Mouse (Mus musculus): Measurements from ENCODE around the gene Cela3a. TPM values are rescaled to one million over a fixed set of nuclear protein-coding genes. Genes with fewer than 3 reads are reported as not detected.

Gene Cela3a
- total and polyA plus RNA-seq, 3 experiments: not detected

DNA sequence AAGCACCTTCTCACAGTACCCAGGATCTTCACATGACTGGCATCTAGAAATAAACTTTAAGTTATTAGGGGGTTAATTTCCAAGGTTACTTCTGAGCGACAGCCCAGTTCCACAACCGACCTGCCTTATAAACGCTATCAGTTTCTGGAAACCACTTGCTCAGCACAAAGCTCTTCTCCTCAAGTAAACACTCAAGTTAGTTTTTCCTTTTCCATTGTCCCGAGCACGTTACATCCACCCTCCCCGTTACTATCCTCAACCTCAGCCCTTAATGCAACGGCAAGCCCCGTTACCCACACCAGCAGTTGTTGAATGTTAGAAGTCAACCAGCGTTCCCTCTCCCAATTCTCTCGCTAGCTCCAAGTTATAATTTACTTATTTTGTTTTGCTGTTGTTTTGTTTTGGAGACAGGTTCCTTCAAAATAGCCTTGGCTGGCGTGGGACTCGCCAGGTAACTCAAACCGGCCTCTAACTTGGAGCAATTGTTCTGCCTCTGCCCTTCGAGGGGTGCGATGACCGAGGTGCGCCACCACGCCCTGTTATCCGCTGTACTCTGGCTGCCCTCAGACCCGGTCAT is 22.0 kb downstream of the Cela3a start:
- peaks cover 15% of the 10 kb centered on the region for H3K4me1 ChIP-seq (ENCODE audit: insufficient read depth, low read depth, low read length)
- TF ChIP-seq TAL1 (conservative IDR thresholded peaks at IDR 0.05; ENCODE audit: low read depth, low read length): no peak
- no peak for TF ChIP-seq GATA2 (IDR thresholded peaks at IDR 0.05; ENCODE audit: borderline replicate concordance, low read depth, low read length)
- TF ChIP-seq GATA1 (IDR thresholded peaks at IDR 0.05; ENCODE audit: borderline replicate concordance, low read length): no peak
- TF ChIP-seq CTCF (IDR thresholded peaks at IDR 0.05; ENCODE audit: low read depth, low read length): no peak
- TF ChIP-seq POLR2AphosphoS5 (IDR thresholded peaks at IDR 0.05; ENCODE audit: insufficient replicate concordance, low read depth, low read length): no peak
- no peak for ATAC-seq (ENCODE audit: extremely low read depth, insufficient number of reproducible peaks, low FRiP score, poor library complexity, severe bottlenecking)
- H3K36me3 ChIP-seq (replicated peaks): peaks cover 13% of the 10 kb centered on the region
- DNase-seq (ENCODE audit: low spot score): peak; percentile 22
- peak overlapping the region; percentile 84 for H3K4me3 ChIP-seq (ENCODE audit: low read depth, low read length)
- H3K27me3 ChIP-seq (ENCODE audit: insufficient read depth, low read length): no peaks in the 10 kb centered on the region
- no peaks in the 10 kb centered on the region for H3K9me3 ChIP-seq (replicated peaks)

DNA sequence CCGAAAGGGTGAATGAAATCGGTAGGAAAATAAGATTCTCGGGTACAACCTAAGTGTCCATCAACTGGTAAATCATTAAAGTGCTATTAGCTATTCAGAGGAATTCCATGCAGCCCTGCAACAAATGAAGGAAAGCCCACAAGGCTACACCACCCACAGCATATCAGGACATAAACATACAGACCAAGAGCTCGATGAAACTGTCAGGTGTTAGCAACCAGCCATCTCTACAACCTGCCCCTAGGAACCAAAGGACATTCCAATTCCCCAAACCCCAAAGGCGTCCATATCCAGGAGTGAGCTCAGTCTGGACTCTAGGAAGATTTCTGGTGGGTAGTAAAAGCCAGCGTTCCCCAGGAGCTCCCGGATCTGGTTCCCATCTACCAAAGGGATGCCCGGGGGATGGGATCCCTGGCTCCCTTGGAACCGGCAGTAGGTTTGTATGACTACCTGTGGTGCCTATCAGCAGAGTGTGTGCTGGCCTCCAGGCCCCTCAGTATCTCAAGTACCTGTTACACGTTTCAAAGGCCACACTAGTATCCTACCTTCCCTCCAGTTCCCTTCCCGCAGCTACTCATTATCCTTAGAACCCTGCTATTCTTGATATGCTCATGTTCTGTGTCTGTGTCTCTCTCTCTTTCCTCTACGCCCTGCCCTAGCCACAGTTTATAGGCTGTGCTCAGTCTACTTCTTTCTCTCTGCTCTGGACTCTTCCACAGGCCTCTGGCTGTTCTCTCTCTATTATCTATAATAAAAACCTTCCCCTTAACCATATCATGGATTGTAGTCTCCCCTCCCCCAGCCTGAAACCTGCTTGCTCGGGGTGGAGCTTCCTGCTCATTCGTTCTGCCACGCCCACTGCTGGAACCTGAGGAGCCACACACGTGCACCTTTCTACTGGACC is 28.6 kb downstream of the Cela3a start:
- no peaks in the 10 kb centered on the region for H3K9me3 ChIP-seq (replicated peaks)
- DNase-seq (ENCODE audit: low spot score) (no peak), ATAC-seq (ENCODE audit: extremely low read depth, insufficient number of reproducible peaks, low FRiP score, poor library complexity, severe bottlenecking) (no peak)
- H3K4me3 ChIP-seq (ENCODE audit: low read depth, low read length): peak overlapping the region; percentile 23; the same call in 1 of the 2 replicates
- H3K27me3 ChIP-seq (ENCODE audit: insufficient read depth, low read length): no peaks in the 10 kb centered on the region
- peaks cover 33% of the 10 kb centered on the region for H3K36me3 ChIP-seq (replicated peaks)
- TF ChIP-seq POLR2AphosphoS5 (IDR thresholded peaks at IDR 0.05; ENCODE audit: insufficient replicate concordance, low read depth, low read length): no peak
- TF ChIP-seq GATA1 (IDR thresholded peaks at IDR 0.05; ENCODE audit: borderline replicate concordance, low read length): no peak
- TF ChIP-seq GATA2 (IDR thresholded peaks at IDR 0.05; ENCODE audit: borderline replicate concordance, low read depth, low read length): no peak
- no peak for TF ChIP-seq CTCF (IDR thresholded peaks at IDR 0.05; ENCODE audit: low read depth, low read length)
- TF ChIP-seq TAL1 (conservative IDR thresholded peaks at IDR 0.05; ENCODE audit: low read depth, low read length): no peak
- H3K4me1 ChIP-seq (ENCODE audit: insufficient read depth, low read depth, low read length): peaks cover 10% of the 10 kb centered on the region

DNA sequence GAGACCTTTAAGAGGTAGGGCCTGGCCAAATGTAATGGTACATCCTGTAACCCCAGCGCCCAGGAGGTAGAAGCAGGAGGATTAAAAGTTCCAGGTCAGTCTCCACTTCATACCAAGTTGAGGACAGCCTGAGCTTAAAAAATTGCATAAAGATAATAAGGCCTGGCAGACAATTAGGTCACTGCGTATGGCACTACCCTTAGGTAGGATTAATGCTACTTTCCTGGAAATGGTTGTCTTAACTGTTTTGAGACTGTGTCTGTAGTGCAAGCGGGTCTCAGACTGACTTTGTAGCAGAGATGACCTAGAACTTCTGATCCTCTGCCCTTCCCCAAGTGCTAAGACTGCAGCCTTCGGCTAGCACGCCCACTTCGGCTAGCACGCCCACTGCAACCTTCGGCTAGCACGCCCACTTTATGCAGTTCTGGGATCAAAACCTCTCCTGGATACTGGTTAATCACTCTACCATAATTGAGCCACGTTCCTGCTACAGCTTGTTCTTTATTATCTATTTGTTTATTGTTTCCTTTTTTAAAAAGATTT is 29.8 kb downstream of the Cela3a start:
- Histone ChIP-seq H3K4me1 (ENCODE audit: insufficient read depth, low read depth, low read length) (peaks cover 10% of the 10 kb centered on the region), H3K36me3 (replicated peaks) (peaks cover 37% of the 10 kb centered on the region), H3K4me3 (ENCODE audit: low read depth, low read length) (no peak overlapping the region), H3K9me3 (replicated peaks) (no peaks in the 10 kb centered on the region), H3K27me3 (ENCODE audit: insufficient read depth, low read length) (no peaks in the 10 kb centered on the region)
- TF ChIP-seq POLR2AphosphoS5 (IDR thresholded peaks at IDR 0.05; ENCODE audit: insufficient replicate concordance, low read depth, low read length): no peak
- TF ChIP-seq GATA2 (IDR thresholded peaks at IDR 0.05; ENCODE audit: borderline replicate concordance, low read depth, low read length): no peak
- TF ChIP-seq CTCF (IDR thresholded peaks at IDR 0.05; ENCODE audit: low read depth, low read length): no peak
- no peak for TF ChIP-seq GATA1 (IDR thresholded peaks at IDR 0.05; ENCODE audit: borderline replicate concordance, low read length)
- no peak for TF ChIP-seq TAL1 (conservative IDR thresholded peaks at IDR 0.05; ENCODE audit: low read depth, low read length)
- ATAC-seq (ENCODE audit: extremely low read depth, insufficient number of reproducible peaks, low FRiP score, poor library complexity, severe bottlenecking) (no peak), DNase-seq (ENCODE audit: low spot score) (no peak)

DNA sequence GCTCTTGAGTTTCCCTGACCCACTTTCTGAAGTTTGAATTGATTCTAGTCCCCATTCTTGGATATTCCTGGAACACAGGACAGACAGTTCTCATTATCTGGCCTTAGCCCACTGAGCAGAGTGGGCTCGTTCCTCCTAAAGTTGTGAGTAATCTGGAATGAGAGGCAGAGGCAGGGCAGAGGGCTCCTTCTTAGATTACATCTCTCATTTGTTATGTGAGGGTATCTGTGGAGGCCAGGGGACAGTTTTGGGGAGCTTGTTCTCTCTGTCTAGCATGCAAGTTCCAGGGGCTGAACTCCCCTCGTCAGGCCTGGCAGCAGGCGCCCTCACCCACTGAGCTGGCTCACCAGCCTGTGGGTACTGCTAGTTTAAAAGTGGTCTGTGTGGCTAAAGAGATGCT is 30.5 kb downstream of the Cela3a start:
- Histone ChIP-seq H3K27me3 (ENCODE audit: insufficient read depth, low read length) (no peaks in the 10 kb centered on the region), H3K4me1 (ENCODE audit: insufficient read depth, low read depth, low read length) (peaks cover 10% of the 10 kb centered on the region), H3K4me3 (ENCODE audit: low read depth, low read length) (no peak overlapping the region), H3K36me3 (replicated peaks) (peaks cover 37% of the 10 kb centered on the region), H3K9me3 (replicated peaks) (no peaks in the 10 kb centered on the region)
- DNase-seq (ENCODE audit: low spot score): no peak
- ATAC-seq (ENCODE audit: extremely low read depth, insufficient number of reproducible peaks, low FRiP score, poor library complexity, severe bottlenecking): no peak
- TF ChIP-seq POLR2AphosphoS5 (IDR thresholded peaks at IDR 0.05; ENCODE audit: insufficient replicate concordance, low read depth, low read length) (no peak), CTCF (IDR thresholded peaks at IDR 0.05; ENCODE audit: low read depth, low read length) (no peak), GATA1 (IDR thresholded peaks at IDR 0.05; ENCODE audit: borderline replicate concordance, low read length) (no peak), GATA2 (IDR thresholded peaks at IDR 0.05; ENCODE audit: borderline replicate concordance, low read depth, low read length) (no peak), TAL1 (conservative IDR thresholded peaks at IDR 0.05; ENCODE audit: low read depth, low read length) (no peak)

DNA sequence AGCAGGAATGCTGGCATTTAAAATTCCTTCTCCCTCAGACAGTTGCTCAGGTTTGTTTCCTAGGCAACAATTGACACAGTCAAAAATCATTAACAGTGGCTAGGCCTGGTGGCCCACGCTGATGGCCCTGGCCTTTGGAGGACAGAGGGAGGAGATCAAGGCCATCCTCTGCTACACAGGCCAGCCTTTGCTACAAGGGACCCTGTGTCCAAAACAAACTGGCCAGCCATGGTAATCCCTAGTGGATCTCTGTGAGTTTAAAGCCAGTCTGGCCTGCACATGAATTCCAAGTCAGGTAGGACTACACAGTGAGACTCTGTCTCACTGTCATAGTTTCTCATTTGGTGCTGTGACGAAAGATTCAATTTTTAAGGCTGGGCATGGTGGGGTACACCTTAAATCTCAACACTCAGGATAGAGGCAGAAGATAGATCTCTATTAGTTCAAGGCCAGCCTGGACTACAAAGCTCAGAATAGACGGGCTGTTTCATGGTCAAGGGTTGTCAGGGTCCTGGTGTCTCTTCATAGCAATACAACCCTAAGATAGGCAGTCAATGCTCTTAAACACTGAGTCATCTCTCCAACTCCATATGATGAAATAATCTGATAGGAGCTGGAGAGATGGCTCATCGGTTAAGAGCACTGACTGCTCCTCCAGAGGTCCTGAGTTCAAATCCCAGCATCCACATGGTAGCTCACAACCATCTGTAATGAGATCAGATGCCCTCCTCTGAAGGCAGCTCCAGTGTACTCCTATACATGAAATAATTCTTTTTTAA is 31.9 kb downstream of the Cela3a start:
- H3K9me3 ChIP-seq (replicated peaks): no peaks in the 10 kb centered on the region
- H3K4me3 ChIP-seq (ENCODE audit: low read depth, low read length): no peak overlapping the region
- H3K4me1 ChIP-seq (ENCODE audit: insufficient read depth, low read depth, low read length): peaks cover 10% of the 10 kb centered on the region
- ATAC-seq (ENCODE audit: extremely low read depth, insufficient number of reproducible peaks, low FRiP score, poor library complexity, severe bottlenecking) (no peak), DNase-seq (ENCODE audit: low spot score) (no peak)
- TF ChIP-seq TAL1 (conservative IDR thresholded peaks at IDR 0.05; ENCODE audit: low read depth, low read length): no peak
- H3K36me3 ChIP-seq (replicated peaks): peaks cover 37% of the 10 kb centered on the region
- H3K27me3 ChIP-seq (ENCODE audit: insufficient read depth, low read length): no peaks in the 10 kb centered on the region

DNA sequence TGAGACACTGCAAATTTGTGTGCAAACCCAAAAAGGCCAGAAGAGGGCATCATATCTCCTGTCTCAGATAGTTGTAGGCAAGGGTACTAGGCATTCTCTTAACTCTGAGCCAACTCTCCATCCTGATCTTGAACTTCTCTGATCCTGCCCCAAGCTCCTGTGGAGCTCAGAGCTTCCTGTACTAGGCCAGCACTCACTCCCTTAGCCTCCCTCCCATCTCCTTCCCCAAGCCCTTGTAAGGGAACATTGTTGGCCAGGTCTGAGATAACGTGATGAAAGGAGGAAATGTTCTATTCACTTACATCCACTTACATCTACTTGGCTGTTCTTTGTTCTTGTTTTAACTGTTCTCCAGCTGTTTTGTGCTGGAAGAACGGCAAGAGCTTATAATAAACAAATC is 32.8 kb downstream of the Cela3a start:
- no peaks in the 10 kb centered on the region for H3K9me3 ChIP-seq (replicated peaks)
- DNase-seq (ENCODE audit: low spot score) (no peak), ATAC-seq (ENCODE audit: extremely low read depth, insufficient number of reproducible peaks, low FRiP score, poor library complexity, severe bottlenecking) (no peak)
- peaks cover 10% of the 10 kb centered on the region for H3K4me1 ChIP-seq (ENCODE audit: insufficient read depth, low read depth, low read length)
- no peak overlapping the region for H3K4me3 ChIP-seq (ENCODE audit: low read depth, low read length)
- H3K36me3 ChIP-seq (replicated peaks): peaks cover 37% of the 10 kb centered on the region
- no peak for TF ChIP-seq CTCF (IDR thresholded peaks at IDR 0.05; ENCODE audit: low read depth, low read length)
- TF ChIP-seq GATA2 (IDR thresholded peaks at IDR 0.05; ENCODE audit: borderline replicate concordance, low read depth, low read length): no peak
- 0 out of 2 replicates have a peak, but pooled peaks cover 4% of the 10 kb centered on the region for H3K27me3 ChIP-seq (ENCODE audit: insufficient read depth, low read length)
